Mouse (Mus musculus) liver, embryonic 14.5 days (tissue): ENCODE data around the gene Avpr1a. TPM values are rescaled to one million over a fixed set of nuclear protein-coding genes. Genes with fewer than 3 reads are reported as not detected.

ENCODE experiments used
- ATAC-seq: fragments of 200-750 bp; cut with Nextera tagmentation; 2 replicates; pipeline ENCODE4 v1.8.0; 2017; ENCODE audit warnings: moderate number of reproducible peaks, mild to moderate bottlenecking, moderate library complexity; ENCODE audit not compliant: insufficient read depth
- DNase-seq, 3 experiments: peaks; one replicate each; pipeline ENCODE4 v3.0.0-alpha.2; 2012 to 2013; ENCODE audit warnings: low read depth in 3 of 3, low spot score in 3 of 3
- H3K27ac ChIP-seq: fragments of 300-500 bp; sonication (generic); 2 replicates; pipeline ENCODE4 v1.5.1; 2014; ENCODE audit warnings: moderate library complexity, mild to moderate bottlenecking, control low read depth, inconsistent platforms
- H3K27me3 ChIP-seq: fragments of 300-500 bp; sonication (generic); 2 replicates; pipeline ENCODE4 v1.6.1; 2014; ENCODE audit warnings: mild to moderate bottlenecking, low read length, moderate library complexity; ENCODE audit not compliant: control insufficient read depth, insufficient read depth
- H3K36me3 ChIP-seq: fragments of 300-500 bp; sonication (generic); replicated peaks from 2 replicates; pipeline ENCODE4 v1.6.1; 2014; ENCODE audit warnings: low read depth; ENCODE audit not compliant: control insufficient read depth, insufficient read depth
- H3K4me1 ChIP-seq, 2 experiments: fragments of 200-500 bp in 1 of 2; fragments of 300-500 bp in 1 of 2; sonication (generic) in 1 of 2; replicated peaks; 2 replicates each; pipeline ENCODE4 v1.6.1; 2012 to 2014; ENCODE audit warnings: antibody characterized with exemption in 1 of 2, inconsistent platforms in 1 of 2, low read length in 1 of 2; ENCODE audit not compliant: control insufficient read depth in 2 of 2, insufficient read depth in 2 of 2
- H3K4me2 ChIP-seq: fragments of 300-500 bp; sonication (generic); 2 replicates; pipeline ENCODE4 v1.6.1; 2014; ENCODE audit warnings: low read depth, mild to moderate bottlenecking, control low read depth, moderate library complexity
- H3K4me3 ChIP-seq, 2 experiments: fragments of 200-500 bp in 1 of 2; fragments of 300-500 bp in 1 of 2; sonication (generic) in 1 of 2; 2 replicates each; pipeline ENCODE4 v1.5.1; 2012 to 2014; ENCODE audit warnings: low read depth in 2 of 2, low read length in 2 of 2, mild to moderate bottlenecking in 2 of 2, control low read depth in 1 of 2, inconsistent platforms in 1 of 2, moderate library complexity in 1 of 2; ENCODE audit not compliant: insufficient read depth in 1 of 2
- H3K9ac ChIP-seq: fragments of 300-500 bp; sonication (generic); replicated peaks from 2 replicates; pipeline ENCODE4 v1.6.1; 2014; ENCODE audit warnings: mild to moderate bottlenecking, control low read depth, moderate library complexity
- H3K9me3 ChIP-seq: fragments of 300-500 bp; sonication (generic); 2 replicates; pipeline ENCODE4 v1.6.1; 2016; ENCODE audit warnings: low read length, mixed read lengths; ENCODE audit not compliant: control insufficient read depth
- CTCF ChIP-seq: IDR thresholded peaks from 2 replicates; pipeline ENCODE4 v1.5.1; 2016; ENCODE audit warnings: antibody characterized with exemption, low read depth, control low read depth
- EP300 ChIP-seq: IDR thresholded peaks from 2 replicates; pipeline ENCODE4 v1.6.1; 2016; ENCODE audit warnings: antibody characterized with exemption, low read depth
- WGBS: fragments of 180-500 bp; shearing (Covaris S2); extraction: QIAGEN DNeasy Blood & Tissue Kit; methylation state at CpG from one replicate; pipeline ENCODE4 v1.1.7; 2014; ENCODE audit not compliant: insufficient replicate concordance; 5-methylcytosine and 5-hydroxymethylcytosine counted together
- polyA plus RNA-seq, 2 experiments: library from polyadenylated mRNA; depleted of rRNA in 1 of 2; stranded (reverse) in 1 of 2; unstranded in 1 of 2; fragments of >200 nt; fragmentation: Nextera tagmentation in 1 of 2; extraction: Ambion mirVana in 1 of 2; gene quantifications; 2 replicates each; pipeline versions ENCODE4 v1.2.1 to v1.2.3; 2012 to 2014

The Avpr1a gene
- polyA plus RNA-seq, 2 experiments, result 1.8 to 3.1 TPM

DNA sequence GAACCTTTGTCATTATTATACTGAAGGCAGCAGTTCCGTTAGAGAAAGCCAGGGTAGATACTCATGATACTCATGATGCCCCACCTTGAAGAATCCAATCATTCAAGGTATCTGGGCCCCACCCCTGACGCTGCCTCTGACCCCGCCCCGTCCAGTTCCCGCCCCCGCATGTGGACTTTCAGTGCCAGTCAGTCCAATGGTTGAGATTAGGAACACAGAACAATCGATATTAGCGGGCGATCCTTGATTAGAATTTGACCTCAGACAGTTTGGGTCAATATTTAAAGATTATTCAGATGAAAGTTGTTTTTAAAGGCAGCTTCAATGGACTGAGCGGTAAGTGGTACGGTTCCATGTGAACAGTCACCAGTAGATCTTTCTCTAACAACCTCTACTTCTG lies 7.5 kb downstream of the Avpr1a start:
- no peak overlapping the region for H3K4me3 ChIP-seq
- H3K27ac ChIP-seq, result no peak overlapping the region
- no peaks in the 10 kb centered on the region for H3K9me3 ChIP-seq
- TF ChIP-seq EP300, result no peak
- TF ChIP-seq CTCF, result no peak
- ATAC-seq (no peak), DNase-seq (no peak)
- no peak overlapping the region for H3K9ac ChIP-seq
- H3K27me3 ChIP-seq, result no peaks in the 10 kb centered on the region
- 73% methylated on average over 11 of the region's 11 CpGs for WGBS
- no peaks in the 10 kb centered on the region for H3K36me3 ChIP-seq
- peaks cover 0 to 2% of the 10 kb centered on the region in 2 experiments; a peak in 1 of 4 replicates for H3K4me1 ChIP-seq
- H3K4me2 ChIP-seq, result no peak overlapping the region

DNA sequence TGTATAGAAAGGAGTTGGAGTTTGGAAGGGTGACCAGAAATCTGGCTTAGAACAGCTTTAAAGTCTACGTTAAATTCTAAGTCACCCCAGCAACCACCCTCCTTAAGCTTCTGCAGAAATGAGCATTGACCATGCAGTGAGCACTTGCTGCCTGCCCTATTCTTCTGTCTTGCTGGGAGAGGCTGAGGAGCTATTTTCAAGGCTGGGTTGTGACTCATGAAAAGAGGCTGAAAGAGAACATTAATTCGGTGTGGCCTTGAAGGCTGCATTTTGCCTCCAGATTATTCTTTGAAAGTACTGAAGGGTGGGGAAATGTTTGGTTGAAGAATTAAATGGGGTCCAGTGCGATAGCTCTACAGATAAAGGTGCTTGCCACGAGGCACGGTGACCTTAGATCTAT lies 28.5 kb downstream of the Avpr1a start:
- no peak for ATAC-seq
- Histone ChIP-seq H3K4me2 (no peak overlapping the region), H3K9ac (no peak overlapping the region), H3K36me3 (no peaks in the 10 kb centered on the region), H3K27ac (no peak overlapping the region), H3K27me3 (no peaks in the 10 kb centered on the region), H3K4me1 (no peaks in the 10 kb centered on the region), H3K4me3 (no peak overlapping the region), H3K9me3 (no peaks in the 10 kb centered on the region)
- no peak for DNase-seq
- WGBS, result 54% methylated on average over 5 of the region's 5 CpGs
- TF ChIP-seq EP300 (no peak), CTCF (no peak)

- no peak for DNase-seq
- no peak for ATAC-seq
- H3K9ac ChIP-seq, result no peak overlapping the region
Measured at GRCm38 (mm10) chr10:122498551-122498950, 50.3 kb downstream of the Avpr1a start.

DNA sequence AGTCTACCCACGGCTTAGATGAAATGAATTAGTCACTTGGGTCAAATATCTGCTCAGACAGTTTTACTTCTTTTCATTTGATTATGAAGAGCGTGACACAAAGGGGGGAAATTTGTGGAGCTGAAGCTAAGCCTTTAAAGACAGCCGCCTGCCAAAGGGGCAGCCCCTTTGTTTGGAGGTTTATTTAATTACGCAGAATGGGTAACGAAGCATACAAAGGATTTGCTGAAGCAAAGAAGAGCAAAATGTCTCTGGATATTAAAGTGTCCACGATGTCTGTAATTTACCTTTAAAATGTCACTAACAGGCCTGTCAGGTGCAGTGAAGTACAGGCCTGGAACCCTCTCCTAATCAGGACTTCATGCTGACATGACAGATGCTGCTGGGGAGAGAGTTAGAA lies 51.0 kb downstream of the Avpr1a start:
- no peaks in the 10 kb centered on the region for H3K9me3 ChIP-seq
- no peaks in the 10 kb centered on the region for H3K4me1 ChIP-seq
- TF ChIP-seq CTCF (no peak), EP300 (no peak)
- no peak overlapping the region for H3K27ac ChIP-seq
- no peak overlapping the region for H3K4me2 ChIP-seq
- no peaks in the 10 kb centered on the region for H3K36me3 ChIP-seq
- H3K9ac ChIP-seq, result no peak overlapping the region
- H3K4me3 ChIP-seq, result no peak overlapping the region
- no peaks in the 10 kb centered on the region for H3K27me3 ChIP-seq
- ATAC-seq (no peak), DNase-seq (no peak)
- WGBS, result 58% methylated on average over 6 of the region's 6 CpGs

More at GRCm38 (mm10) chr10:122498551-122498950, 50.3 kb downstream of the Avpr1a start:
- no peak overlapping the region for H3K27ac ChIP-seq
- H3K4me1 ChIP-seq, result no peaks in the 10 kb centered on the region
- no peak overlapping the region for H3K4me3 ChIP-seq
- no peak for TF ChIP-seq CTCF
- TF ChIP-seq EP300, result no peak
- 43% methylated on average over 2 of the region's 2 CpGs for WGBS
- H3K36me3 ChIP-seq, result no peaks in the 10 kb centered on the region
- no peak overlapping the region for H3K4me2 ChIP-seq
- H3K27me3 ChIP-seq, result no peaks in the 10 kb centered on the region
- H3K9me3 ChIP-seq, result no peaks in the 10 kb centered on the region

Other genes with a start within 250 kb of the Avpr1a start
- gene Ppm1h, start 230.3 kb downstream of the Avpr1a start, polyA plus RNA-seq (2012; rRNA removed), result 0.57 and 0.60 TPM in 2 replicates
- 1.5 TPM in 2 replicates for gene Ppm1h, start 230.3 kb downstream of the Avpr1a start, polyA plus RNA-seq (2014; fragmentation: Nextera tagmentation; extraction: Ambion mirVana)